Mouse (Mus musculus) c-Kit-negative CD71-positive TER-119-positive erythroid progenitor cells, embryonic 14.5 days (primary cell): Measurements from ENCODE around the gene Fndc9.

Experiments used
- DNase-seq: peaks from one replicate; pipeline ENCODE4 v3.0.0-alpha.2; 2013; ENCODE audit warnings: low read depth, low spot score

Gene Fndc9

DNA sequence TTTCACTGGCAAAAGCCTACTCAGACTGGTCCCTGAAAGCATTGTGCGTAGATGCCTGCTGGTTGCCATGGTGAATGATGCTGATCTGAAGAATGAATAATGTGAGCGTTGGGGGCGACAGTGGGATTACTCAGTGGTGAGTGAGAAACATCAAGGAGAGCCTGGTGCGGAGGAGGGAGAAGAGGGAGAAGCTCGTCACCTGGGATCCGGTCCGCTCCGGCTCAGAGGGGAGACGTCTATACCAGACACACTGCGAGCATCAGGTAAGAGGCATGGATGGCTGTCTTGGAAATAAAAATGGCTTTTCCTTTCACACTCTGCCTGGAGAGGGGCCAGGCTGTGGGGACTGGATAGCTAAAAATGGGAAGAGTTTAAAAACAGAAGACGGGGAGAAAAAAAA lies at the start of gene Fndc9:
Fndc9 (plus strand) TSS at position 198 of the 400 bp plus-strand sequence.
- no peak for DNase-seq

DNA sequence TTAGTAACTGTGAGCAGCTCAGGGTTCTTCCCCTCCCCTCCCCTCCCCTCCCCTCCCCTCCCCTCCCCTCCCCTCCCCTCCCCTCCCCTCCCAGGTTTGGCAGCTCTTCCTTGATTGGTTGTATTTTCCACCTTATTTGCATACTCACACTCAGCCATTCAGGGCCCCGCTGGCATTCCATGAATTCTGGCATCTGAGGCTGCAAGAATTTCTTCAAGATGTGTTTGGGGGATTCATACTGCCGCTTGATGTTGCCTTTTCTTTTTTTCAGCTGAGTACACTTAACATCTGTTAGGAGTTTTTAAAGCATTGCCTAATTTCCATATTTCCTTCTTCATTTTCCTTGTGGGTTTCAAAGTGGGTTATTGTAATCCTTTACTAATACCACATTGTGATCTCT lies 47.0 kb upstream of the Fndc9 start:
- DNase-seq: no peak

DNA sequence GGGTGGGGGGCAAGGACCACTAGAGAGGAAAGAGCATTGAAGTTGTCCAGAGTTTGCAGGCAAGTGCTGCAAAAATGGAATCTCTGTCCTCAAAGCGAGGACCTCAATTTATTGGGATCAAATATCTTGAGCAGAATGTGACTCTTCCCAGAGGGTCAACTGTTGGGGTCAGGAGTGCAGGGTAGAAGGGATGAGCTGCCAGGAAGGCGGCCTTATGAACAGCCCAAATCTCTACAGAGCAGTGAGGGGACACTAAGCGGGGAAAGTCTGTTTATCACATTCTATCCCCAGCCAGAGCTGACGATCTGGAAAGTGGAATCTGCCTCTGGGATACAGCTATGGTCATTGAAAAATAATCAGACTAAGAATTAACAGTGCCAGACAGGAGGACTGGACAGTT lies 41.2 kb upstream of the Fndc9 start:
- DNase-seq: no peak

DNA sequence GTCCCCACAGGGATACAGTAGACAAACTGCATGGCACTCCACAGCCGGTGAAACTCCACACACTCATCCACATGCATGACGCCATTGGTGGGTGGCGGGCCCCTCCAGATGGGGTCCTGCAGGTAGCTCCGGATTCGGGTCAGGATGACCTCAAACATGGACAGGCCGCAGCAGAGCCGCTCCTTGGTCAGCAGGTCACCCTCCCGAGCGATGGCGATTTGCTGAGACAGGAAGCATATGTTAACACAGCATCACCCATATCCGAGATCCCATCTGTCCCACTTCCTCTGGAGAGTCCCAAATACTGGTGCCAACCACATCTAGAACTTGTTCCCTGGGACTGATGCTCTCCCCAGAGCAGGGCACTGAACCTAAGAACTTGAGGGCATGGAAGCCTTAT lies 34.7 kb upstream of the Fndc9 start:
- DNase-seq: no peak

DNA sequence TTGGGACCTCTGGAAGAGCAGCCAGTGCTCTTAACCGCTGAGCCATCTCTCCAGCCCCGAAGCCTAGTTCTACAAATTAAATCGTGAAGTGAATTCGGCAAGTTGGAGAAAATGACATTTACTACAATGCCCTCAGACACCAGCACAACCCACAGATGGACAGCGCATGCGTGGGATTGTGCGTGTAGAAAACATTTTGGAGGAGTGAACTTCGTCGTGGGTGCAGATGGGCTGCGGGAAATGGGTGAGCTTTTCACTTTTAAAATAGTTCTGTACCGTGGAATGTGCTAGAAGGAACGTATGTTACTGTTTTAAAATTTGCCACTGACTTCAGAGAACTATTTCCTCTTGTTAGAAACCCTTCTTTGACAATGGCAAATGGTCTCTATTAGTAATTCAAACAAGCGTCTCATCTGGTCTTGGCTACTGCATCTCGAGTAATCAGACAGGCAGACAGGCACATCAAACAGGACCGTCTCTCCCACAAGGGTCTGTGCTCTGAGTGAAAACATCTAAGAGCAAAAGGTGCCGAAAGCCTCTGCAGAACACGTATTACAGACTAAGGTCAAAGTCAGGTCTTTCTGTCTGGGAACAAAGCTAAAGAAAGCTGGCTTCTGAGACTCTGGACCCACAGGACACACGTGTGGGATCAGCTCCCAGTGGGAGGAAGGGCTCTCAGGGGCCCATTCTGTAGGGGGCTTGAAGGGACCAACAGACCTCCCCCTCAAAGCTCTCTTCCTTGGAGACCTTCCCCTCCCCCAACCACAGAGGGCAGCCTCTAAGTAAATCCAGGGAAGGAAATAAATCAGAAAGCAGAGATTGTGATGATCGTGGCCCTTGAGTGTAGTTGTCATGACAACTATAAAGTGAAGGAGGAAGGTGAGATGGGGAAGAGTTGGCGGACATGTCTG lies 33.4 kb upstream of the Fndc9 start:
- no peak for DNase-seq

DNA sequence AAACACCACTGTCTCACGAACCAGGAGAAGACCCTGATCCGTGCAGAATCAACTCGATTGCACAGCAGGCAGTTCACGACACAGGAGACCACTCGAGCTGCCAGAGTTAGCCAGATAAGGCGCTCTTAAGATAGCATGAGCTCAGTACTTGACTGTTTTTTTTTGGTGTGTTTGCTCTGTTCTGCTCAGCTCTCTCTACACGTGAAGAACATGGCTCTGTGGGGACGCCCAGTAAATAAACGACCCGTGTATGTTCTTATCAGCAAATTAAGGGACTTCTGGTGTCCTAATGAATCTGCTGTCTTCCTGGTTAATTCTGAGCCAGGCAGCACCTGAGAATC lies 32.8 kb upstream of the Fndc9 start:
- no peak for DNase-seq

DNA sequence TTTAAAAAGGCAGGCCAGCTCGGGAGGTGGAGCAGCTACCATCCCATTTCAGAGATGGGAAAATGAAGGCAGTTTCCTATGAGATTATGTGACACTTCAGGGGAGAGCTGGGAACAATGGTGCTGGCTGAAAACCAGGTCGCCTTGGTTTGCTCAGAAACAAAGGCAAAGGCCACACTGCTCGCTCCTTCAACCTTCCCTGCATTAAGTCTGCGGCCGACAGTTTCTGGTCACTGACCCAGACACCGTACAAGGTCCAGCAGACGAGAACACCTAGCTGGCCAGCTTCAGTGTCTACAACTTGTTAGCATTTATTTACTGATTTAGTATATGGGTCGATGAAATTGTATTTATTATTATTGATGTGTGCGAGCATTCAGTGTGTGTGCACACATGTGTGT lies 30.5 kb upstream of the Fndc9 start:
- no peak for DNase-seq

DNA sequence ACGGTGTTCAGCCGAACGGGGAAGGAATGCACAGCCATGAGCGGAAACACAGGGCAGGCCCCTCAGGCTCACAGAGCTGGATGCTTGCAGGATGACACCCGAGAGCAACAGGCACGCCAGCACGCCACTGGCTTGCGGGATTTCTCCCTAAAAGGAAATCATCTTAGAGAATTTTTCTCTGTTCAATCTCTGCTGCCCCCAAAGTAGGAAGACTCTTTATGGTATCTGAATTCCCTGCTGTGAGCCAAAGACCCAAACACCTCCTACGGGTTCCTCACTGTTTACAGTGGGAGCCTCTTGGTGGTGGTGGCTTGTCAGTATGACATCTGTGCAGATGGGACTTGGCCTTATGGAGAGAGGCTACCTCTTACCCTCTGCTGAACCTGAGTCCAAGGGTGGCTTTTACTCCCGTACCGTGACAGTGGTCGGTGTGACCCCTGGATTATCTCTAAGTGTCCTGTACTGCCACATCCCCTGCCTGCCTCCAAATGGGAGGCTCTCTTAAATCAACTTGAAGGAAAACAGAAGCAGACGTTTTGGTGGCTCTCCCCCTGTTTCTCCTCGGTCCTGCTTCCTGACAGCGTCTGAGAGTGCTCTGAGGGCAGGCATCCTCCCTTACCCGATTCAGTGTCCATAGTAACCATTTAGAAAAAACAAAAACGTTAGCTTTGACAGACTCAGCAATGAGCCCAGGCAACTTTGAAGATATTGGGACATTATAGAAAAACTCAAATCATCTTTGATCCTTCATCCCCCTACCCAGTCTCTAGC lies 29.5 kb upstream of the Fndc9 start:
- no peak for DNase-seq

DNA sequence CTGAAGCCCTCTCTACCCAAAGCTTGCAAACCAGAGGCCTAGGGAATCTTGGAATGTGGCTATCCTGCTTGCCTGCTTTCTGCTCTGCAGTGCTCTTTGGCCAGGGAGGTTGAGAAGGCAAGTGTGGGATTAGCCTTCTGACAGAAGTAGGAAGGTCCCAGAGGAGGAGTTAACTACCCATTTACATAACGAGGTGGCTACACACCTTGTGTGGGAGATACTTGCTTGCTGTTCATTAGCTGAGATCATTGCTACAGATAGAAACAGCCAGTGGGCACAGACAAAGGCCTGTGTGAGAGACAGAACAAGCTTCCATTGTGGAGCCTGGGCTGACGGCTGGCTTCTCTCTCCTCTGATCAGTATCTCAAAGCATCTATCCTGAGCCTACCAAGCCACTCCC lies 25.4 kb upstream of the Fndc9 start:
- no peak for DNase-seq

DNA sequence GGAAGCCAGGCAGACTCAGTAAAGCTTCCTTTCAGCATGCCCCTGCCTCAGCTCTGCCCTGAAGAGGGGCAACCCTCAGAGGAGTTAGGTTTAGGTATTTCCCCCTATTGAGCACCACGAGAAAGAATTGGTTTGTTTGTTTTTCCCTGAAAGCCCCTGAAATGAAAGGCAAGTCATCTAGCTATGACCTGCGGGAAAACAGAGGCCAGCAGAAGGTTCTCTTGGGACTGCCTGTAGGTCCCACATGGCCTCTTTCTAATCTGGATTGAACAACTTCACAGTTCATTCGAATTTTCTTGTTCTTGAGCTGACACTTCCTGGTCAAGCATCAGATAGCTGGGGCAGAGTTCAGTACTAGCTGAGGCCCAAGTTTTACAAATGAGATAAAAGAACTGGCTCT lies 23.5 kb upstream of the Fndc9 start:
- no peak for DNase-seq

DNA sequence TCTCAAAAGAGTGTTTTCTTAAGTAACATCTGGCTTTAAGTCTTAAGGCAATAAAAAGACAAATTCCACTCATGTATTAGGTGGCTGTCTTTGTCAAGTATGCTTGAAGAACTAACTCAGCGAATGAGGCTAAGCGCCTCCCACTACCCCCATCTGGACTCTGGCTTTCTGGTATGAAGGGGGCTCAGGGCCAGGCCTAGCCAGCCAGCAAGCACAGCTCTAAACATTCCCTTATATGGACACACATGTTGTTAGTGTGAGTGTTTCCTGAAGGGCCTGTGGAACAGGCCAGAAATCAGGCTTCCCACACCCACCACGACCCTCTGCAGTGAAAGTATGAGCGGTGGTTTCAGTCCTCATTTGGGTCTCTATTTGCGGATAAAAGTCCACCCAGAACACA lies 21.5 kb upstream of the Fndc9 start:
- no peak for DNase-seq

DNA sequence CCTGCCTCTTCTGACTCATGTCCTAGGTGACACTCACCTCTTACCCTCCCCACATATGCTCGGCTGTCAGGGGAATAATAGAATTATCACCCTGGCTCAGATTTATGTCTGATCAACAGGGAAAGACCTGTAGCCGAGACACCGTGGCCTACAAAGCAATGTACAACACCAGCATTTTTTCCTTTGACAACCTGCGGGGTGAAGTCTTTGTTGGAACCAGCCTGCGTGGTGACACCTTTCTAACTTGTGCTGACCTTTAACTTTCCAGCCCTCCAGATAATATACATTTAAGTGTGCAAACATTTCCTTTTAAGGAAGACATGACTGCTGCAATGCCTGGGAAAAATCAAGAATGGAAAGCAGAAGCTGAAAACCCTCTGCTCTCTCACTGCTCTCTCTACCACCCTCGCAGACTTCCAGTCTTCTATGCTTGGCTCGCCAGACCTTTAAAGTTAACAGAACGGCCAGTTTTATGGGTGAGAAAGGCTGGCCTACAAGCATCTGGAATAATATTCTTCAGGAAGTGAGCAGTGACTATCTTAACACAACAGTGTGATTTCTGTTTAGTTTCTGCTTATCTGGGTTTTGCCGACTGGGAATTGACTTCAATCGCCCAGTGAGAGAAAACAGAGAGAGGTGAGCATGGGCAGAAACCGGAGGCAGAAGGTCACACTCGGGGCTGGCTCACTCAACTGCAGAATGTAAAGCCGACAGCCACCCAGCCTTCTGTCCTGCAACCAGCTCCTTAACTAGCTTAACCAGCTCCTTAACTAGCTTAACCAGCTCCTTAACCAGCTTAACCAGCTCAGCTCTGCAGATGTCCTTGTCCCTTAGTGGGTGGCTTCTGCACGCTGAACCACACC lies 20.7 kb upstream of the Fndc9 start:
- no peak for DNase-seq

DNA sequence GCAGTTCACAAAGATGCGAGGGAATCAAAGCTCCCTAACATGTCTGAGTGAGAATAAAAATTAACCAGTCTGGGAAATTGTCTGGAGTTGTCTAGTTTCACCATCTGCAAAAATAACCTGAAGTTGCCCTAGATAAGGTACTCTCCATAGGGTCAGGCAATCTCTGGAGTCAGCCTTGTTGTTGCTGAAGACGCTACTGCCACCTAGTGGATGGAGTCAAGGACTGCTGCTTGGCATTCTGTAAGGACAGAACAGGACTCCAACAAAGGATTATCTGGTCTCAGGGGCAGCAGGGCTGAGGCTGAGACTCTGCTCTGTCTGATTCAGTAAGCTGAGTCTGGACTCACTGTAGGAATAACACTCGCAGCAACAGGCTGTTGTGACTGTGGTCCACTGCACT lies 20.0 kb upstream of the Fndc9 start:
- DNase-seq: peak; percentile 54

DNA sequence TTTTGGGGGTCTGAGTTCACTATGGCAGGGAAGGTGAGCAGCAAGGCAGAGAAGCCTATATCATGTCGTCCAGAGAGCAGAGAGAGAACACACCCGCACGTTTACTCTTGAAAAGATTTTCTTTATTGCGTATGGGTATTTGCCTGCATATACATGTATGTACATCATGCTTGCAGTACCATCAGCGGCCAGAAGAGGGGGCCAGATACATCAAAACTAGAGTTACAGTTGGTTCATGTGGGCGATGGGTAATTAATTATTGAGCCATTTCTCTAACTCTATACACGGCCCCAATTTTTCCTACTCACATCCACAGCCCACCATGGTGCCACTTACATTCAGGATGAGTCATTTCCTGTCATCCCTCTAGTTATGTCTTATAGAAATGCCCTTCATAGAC lies 18.7 kb upstream of the Fndc9 start:
- DNase-seq: peak; percentile 48

DNA sequence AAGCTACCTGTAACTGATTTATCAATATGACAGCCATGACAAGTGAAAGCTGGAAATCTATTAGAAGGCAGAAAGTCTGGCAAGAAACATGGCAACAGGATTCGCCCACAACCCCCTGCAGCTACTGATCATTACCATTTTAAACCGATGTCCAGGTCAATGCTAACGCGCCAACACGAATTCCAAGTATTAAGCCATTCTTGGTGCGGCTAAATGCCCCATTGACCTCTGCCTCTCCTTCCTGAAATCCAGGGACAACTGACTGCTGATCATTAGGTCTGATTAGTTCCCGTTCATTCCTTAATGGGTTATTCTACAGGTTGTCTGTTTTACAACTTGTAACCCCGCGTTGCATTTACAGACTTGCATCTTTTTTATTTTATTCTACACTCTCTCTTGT lies 17.6 kb upstream of the Fndc9 start:
- DNase-seq: no peak

DNA sequence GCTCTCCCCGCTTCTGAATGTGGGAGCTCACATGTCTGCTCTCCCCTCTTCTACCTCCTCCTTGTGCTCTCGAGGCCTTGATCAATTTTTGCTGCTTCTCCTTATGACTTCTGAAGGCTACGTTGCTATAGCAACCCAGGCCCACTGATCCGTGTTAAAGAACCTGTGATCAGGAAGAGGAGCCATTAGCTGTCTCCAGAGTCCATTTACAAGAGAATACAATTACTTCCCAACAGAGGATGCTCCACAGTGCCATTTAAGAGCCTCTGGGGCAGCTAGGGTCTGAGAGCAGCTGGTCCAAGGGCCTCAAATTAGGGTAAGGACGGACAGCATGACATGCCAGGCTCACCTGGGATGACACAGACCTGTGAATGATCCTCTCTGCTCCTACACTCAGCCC lies 16.7 kb upstream of the Fndc9 start:
- DNase-seq: no peak

DNA sequence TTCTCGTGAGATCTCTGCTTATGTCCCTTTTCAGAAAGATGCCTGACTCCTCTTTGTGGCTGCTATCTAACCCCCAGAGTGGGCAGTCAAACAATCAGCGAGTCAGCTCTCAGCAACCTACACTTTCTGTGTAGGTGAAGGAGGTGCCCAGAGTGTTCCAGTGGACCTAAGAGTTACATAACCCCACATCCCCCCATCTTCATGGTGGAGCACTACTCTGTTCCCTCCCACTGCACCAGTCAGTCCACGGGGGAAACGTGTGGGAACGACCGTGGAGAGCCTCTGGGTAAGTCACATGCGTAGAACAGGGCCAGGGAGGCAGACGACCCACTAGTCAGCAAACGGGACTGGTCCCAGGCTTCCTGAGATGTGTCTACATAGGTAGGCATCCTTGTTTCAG lies 16.0 kb upstream of the Fndc9 start:
- no peak for DNase-seq

DNA sequence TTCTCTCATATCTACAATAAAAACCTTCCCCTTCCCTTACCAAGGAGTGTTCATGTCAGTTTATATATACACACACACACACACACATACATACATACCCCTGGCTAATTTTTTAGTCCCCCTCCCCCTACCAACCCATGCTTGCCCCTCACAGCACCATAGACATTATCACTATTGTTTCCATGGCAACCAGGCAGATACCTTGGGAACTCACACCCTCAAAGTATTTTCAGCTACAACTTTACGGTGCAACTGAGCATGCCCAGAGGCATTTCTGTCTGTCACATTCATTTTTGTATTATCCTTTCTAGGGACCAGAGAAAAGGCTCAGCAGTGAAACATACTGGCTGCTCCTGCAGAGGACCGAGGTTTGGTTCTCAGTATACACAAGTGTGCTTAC lies 15.1 kb upstream of the Fndc9 start:
- DNase-seq: no peak

DNA sequence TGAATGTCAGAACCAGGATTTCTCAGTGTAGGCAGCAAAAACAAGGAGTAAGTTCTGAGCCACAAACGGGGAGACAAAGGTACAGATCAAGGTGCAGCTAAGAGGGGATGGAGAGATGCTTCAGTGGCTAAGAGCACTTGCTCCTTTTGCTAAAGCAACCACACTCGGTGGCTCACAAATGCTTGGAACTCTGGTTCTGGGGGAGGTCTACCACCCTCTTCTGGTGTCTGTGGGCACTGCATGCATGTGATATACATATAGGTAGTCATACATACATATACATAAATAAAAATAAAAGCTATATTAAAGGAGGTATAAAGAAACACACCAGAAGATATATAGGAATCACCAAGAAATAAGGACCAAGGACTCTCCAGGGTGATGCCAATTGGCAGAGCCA lies 11.8 kb upstream of the Fndc9 start:
- no peak for DNase-seq

DNA sequence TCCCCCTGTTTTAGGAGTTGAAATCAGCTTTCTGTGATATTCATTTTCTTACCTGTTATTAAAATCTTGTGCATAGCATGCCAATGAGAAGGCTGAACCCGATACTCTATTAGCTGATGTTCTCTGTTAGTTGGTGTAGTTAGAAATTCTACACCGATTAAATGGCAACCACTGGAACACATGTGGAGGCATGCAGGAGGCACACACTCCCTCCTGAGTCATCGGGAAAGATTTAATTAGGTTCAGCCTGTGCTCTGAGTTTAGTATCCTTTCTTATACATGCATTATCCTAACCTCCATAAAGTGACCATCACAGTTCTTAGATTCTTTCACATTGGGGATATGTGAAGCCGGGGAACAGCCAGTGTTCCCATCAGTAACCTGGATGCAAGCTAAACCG lies 10.0 kb upstream of the Fndc9 start:
- DNase-seq: no peak

DNA sequence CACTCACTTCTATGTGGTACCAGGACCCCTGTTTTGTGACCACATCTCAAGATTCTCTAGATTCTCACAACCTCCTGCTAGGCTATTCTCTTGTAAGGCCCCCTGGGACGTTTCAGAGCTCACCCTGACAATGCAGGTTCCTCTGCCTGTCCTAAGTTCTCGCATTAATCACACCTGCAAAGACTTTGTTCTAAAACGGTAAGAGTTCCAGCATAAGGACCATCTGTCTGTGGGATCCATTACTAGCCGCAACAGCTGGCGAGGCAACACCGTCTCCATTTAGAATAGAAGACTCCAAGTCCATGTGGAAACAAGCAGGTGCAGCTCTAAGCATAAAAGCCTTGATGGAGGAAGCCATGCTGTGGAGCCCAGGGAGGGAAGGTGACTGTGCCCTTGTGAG lies 5.1 kb upstream of the Fndc9 start:
- no peak for DNase-seq

DNA sequence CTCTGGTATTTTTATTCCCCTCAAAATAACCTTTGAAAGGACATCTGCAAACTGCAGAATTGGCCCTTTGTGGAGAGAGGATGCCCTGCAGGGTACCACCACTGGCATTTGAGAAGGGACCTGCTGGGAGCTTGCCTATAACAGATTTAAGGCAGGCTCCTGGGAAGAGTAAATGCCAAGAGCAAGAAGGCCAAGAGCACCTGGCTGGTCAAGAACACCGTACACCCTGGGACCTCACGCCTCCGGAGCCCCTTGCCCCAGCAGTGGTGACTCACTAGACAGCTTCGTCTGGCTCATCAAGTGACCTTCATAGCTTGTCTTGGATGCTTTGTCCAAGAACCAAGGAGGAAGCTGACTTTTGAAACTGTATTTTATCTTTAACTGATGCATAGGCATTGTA lies 2.5 kb upstream of the Fndc9 start:
- no peak for DNase-seq
